Mouse (Mus musculus) CH12.LX (cell line): ENCODE data around the gene Tcam1. TPM values are rescaled to one million over a fixed set of nuclear protein-coding genes. Genes with fewer than 3 reads are reported as not detected.

Experiments used
- DNase-seq: peaks from one replicate; pipeline ENCODE4 v3.0.0-alpha.2; 2013; ENCODE audit errors: extremely low read depth
- H3K27ac ChIP-seq: 2 replicates; pipeline ENCODE4 v1.5.1; 2012; ENCODE audit warnings: low read depth, mild to moderate bottlenecking, control low read depth, moderate library complexity; ENCODE audit not compliant: insufficient read depth
- H3K27me3 ChIP-seq: replicated peaks from 2 replicates; pipeline ENCODE3; 2012; ENCODE audit warnings: inconsistent platforms
- H3K36me3 ChIP-seq, 2 experiments: replicated peaks in 1 of 2; 2 replicates each; pipeline versions ENCODE3 to v1.6.1; 2012; ENCODE audit warnings: inconsistent platforms in 1 of 2, low read length in 1 of 2, mild to moderate bottlenecking in 1 of 2, mixed read lengths in 1 of 2, moderate library complexity in 1 of 2; ENCODE audit not compliant: control insufficient read depth in 1 of 2, insufficient read depth in 1 of 2
- H3K4me1 ChIP-seq, 2 experiments: 2 replicates each; pipeline ENCODE4 v1.6.1; 2012; ENCODE audit warnings: inconsistent platforms in 1 of 2, moderate library complexity in 1 of 2; ENCODE audit not compliant: insufficient read depth in 2 of 2, control insufficient read depth in 1 of 2
- H3K4me2 ChIP-seq: 2 replicates; pipeline ENCODE4 v1.6.1; 2012; ENCODE audit warnings: low read depth, mild to moderate bottlenecking, control low read depth; ENCODE audit not compliant: poor library complexity, insufficient read depth, severe bottlenecking
- H3K4me3 ChIP-seq, 3 experiments: fragments of 150-350 bp in 1 of 3; sonication (generic) in 1 of 3; replicated peaks in 1 of 3; 2 replicates each; pipeline versions ENCODE3 to v1.5.1; 2011 to 2012; ENCODE audit warnings: low read depth in 2 of 3, low read length in 2 of 3, mild to moderate bottlenecking in 2 of 3, moderate library complexity in 2 of 3, control low read depth in 1 of 3, improper control_type of control experiment in 1 of 3, inconsistent platforms in 1 of 3, mixed read lengths in 1 of 3; ENCODE audit not compliant: poor library complexity in 1 of 3
- H3K79me2 ChIP-seq: replicated peaks from 2 replicates; pipeline ENCODE4 v1.6.1; 2012; ENCODE audit warnings: mild to moderate bottlenecking, moderate library complexity; ENCODE audit not compliant: control insufficient read depth, poor library complexity, insufficient read depth, severe bottlenecking; ENCODE audit errors: extremely low read depth
- H3K9ac ChIP-seq: 2 replicates; pipeline ENCODE4 v1.6.1; 2012; ENCODE audit warnings: low read depth, mild to moderate bottlenecking, control low read depth, moderate library complexity; ENCODE audit not compliant: insufficient read depth
- H3K9me3 ChIP-seq: replicated peaks from 2 replicates; pipeline ENCODE3; 2012; ENCODE audit warnings: low read length, inconsistent platforms, mixed read lengths
- BHLHE40 ChIP-seq: IDR thresholded peaks from 2 replicates; pipeline ENCODE4 v1.6.1; 2011; ENCODE audit warnings: mild to moderate bottlenecking, low read depth, low read length, improper control_type of control experiment
- CHD1 ChIP-seq: IDR thresholded peaks from 2 replicates; pipeline ENCODE4 v1.6.1; 2012; ENCODE audit warnings: low read depth, low read length, improper control_type of control experiment, inconsistent platforms
- CHD2 ChIP-seq: IDR thresholded peaks from 2 replicates; pipeline ENCODE4 v1.6.1; 2011; ENCODE audit warnings: low read length, improper control_type of control experiment
- CTCF ChIP-seq, 2 experiments: IDR thresholded peaks in 1 of 2; conservative IDR thresholded peaks in 1 of 2; 2 replicates each; pipeline ENCODE4 v1.5.1; 2011 to 2012; ENCODE audit warnings: low read depth in 2 of 2, low read length in 2 of 2, improper control_type of control experiment in 1 of 2, inconsistent platforms in 1 of 2, mild to moderate bottlenecking in 1 of 2, moderate library complexity in 1 of 2
- E2F4 ChIP-seq: IDR thresholded peaks from 2 replicates; pipeline ENCODE4 v1.6.1; 2011; ENCODE audit warnings: low read depth, low read length, improper control_type of control experiment; ENCODE audit not compliant: insufficient replicate concordance
- ELF1 ChIP-seq: IDR thresholded peaks from 2 replicates; pipeline ENCODE4 v1.6.1; 2014; ENCODE audit warnings: low read depth, mild to moderate bottlenecking, inconsistent platforms, low read length, improper control_type of control experiment
- EP300 ChIP-seq: IDR thresholded peaks from 2 replicates; pipeline ENCODE4 v1.6.1; 2011; ENCODE audit warnings: low read length, improper control_type of control experiment
- ETS1 ChIP-seq: conservative IDR thresholded peaks from 2 replicates; pipeline ENCODE4 v1.6.1; 2012; ENCODE audit warnings: low read depth, mild to moderate bottlenecking, inconsistent platforms, low read length, improper control_type of control experiment, moderate library complexity
- GABPA ChIP-seq: IDR thresholded peaks from 2 replicates; pipeline ENCODE4 v1.6.1; 2012; ENCODE audit warnings: low read depth, low read length, improper control_type of control experiment, inconsistent platforms; ENCODE audit not compliant: insufficient replicate concordance
- HCFC1 ChIP-seq: IDR thresholded peaks from 2 replicates; pipeline ENCODE4 v1.6.1; 2012; ENCODE audit warnings: low read depth, mild to moderate bottlenecking, inconsistent platforms, low read length, improper control_type of control experiment
- IRF4 ChIP-seq: IDR thresholded peaks from 2 replicates; pipeline ENCODE4 v1.6.1; 2014; ENCODE audit warnings: low read depth, mild to moderate bottlenecking, inconsistent platforms, low read length, improper control_type of control experiment
- JUN ChIP-seq: IDR thresholded peaks from 2 replicates; pipeline ENCODE4 v1.6.1; 2011; ENCODE audit warnings: low read depth, mild to moderate bottlenecking, low read length, improper control_type of control experiment, moderate library complexity; ENCODE audit not compliant: insufficient read depth
- JUND ChIP-seq: conservative IDR thresholded peaks from 2 replicates; pipeline ENCODE4 v1.6.1; 2011; ENCODE audit warnings: low read depth, low read length, improper control_type of control experiment
- KAT2A ChIP-seq: IDR thresholded peaks from 2 replicates; pipeline ENCODE4 v1.6.1; 2012; ENCODE audit warnings: low read length, improper control_type of control experiment, inconsistent platforms; ENCODE audit not compliant: insufficient replicate concordance
- MAFK ChIP-seq: IDR thresholded peaks from 2 replicates; pipeline ENCODE4 v1.6.1; 2011; ENCODE audit warnings: low read length, improper control_type of control experiment; ENCODE audit not compliant: insufficient replicate concordance
- MAX ChIP-seq: IDR thresholded peaks from 2 replicates; pipeline ENCODE4 v1.6.1; 2011; ENCODE audit warnings: low read length, improper control_type of control experiment
- MAZ ChIP-seq: IDR thresholded peaks from 2 replicates; pipeline ENCODE4 v1.6.1; 2012; ENCODE audit warnings: low read depth, mild to moderate bottlenecking, inconsistent platforms, low read length, improper control_type of control experiment, moderate library complexity
- MEF2A ChIP-seq: IDR thresholded peaks from 2 replicates; pipeline ENCODE4 v1.6.1; 2014; ENCODE audit warnings: low read depth, mild to moderate bottlenecking, inconsistent platforms, low read length, improper control_type of control experiment, borderline replicate concordance
- MXI1 ChIP-seq: IDR thresholded peaks from 2 replicates; pipeline ENCODE4 v1.6.1; 2011; ENCODE audit warnings: mild to moderate bottlenecking, low read depth, low read length, improper control_type of control experiment
- MYC ChIP-seq: IDR thresholded peaks from 2 replicates; pipeline ENCODE4 v1.6.1; 2011; ENCODE audit warnings: low read depth, mild to moderate bottlenecking, improper control_type of control experiment, low read length
- NELFE ChIP-seq: IDR thresholded peaks from 2 replicates; pipeline ENCODE4 v1.6.1; 2011; ENCODE audit warnings: low read depth, low read length, improper control_type of control experiment
- NRF1 ChIP-seq: IDR thresholded peaks from 2 replicates; pipeline ENCODE4 v1.6.1; 2014; ENCODE audit warnings: low read depth, mild to moderate bottlenecking, inconsistent platforms, low read length, improper control_type of control experiment, moderate library complexity
- PAX5 ChIP-seq: IDR thresholded peaks from 2 replicates; pipeline ENCODE4 v1.6.1; 2012; ENCODE audit warnings: low read length, inconsistent platforms, mixed read lengths
- POLR2A ChIP-seq: IDR thresholded peaks from 2 replicates; pipeline ENCODE4 v1.6.1; 2011; ENCODE audit warnings: low read depth, mild to moderate bottlenecking, improper control_type of control experiment, low read length
- POLR2AphosphoS2 ChIP-seq: IDR thresholded peaks from 2 replicates; pipeline ENCODE4 v1.6.1; 2011; ENCODE audit warnings: low read depth, low read length, improper control_type of control experiment
- RAD21 ChIP-seq: IDR thresholded peaks from 2 replicates; pipeline ENCODE4 v1.6.1; 2011; ENCODE audit warnings: low read depth, mild to moderate bottlenecking, low read length, improper control_type of control experiment, moderate library complexity
- RCOR1 ChIP-seq: conservative IDR thresholded peaks from 2 replicates; pipeline ENCODE4 v1.6.1; 2012; ENCODE audit warnings: low read depth, mild to moderate bottlenecking, inconsistent platforms, low read length, improper control_type of control experiment
- SIN3A ChIP-seq: IDR thresholded peaks from 2 replicates; pipeline ENCODE4 v1.6.1; 2012; ENCODE audit warnings: low read length, improper control_type of control experiment, inconsistent platforms
- SMC3 ChIP-seq: IDR thresholded peaks from 2 replicates; pipeline ENCODE4 v1.6.1; 2011; ENCODE audit warnings: low read depth, low read length, improper control_type of control experiment
- TBP ChIP-seq: conservative IDR thresholded peaks from 2 replicates; pipeline ENCODE4 v1.6.1; 2011; ENCODE audit warnings: low read depth, low read length, improper control_type of control experiment
- TCF12 ChIP-seq: IDR thresholded peaks from 2 replicates; pipeline ENCODE4 v1.6.1; 2014; ENCODE audit warnings: low read depth, mild to moderate bottlenecking, inconsistent platforms, low read length, improper control_type of control experiment
- UBTF ChIP-seq: IDR thresholded peaks from 2 replicates; pipeline ENCODE4 v1.6.1; 2012; ENCODE audit warnings: low read depth, mild to moderate bottlenecking, inconsistent platforms, low read length, improper control_type of control experiment, moderate library complexity
- USF1 ChIP-seq: IDR thresholded peaks from 2 replicates; pipeline ENCODE4 v1.6.1; 2014; ENCODE audit warnings: low read depth, mild to moderate bottlenecking, inconsistent platforms, low read length, improper control_type of control experiment
- USF2 ChIP-seq: conservative IDR thresholded peaks from 2 replicates; pipeline ENCODE4 v1.6.1; 2011; ENCODE audit warnings: low read depth, low read length, improper control_type of control experiment
- ZC3H11A ChIP-seq: IDR thresholded peaks from 2 replicates; pipeline ENCODE4 v1.6.1; 2012; ENCODE audit warnings: low read depth, mild to moderate bottlenecking, inconsistent platforms, low read length, improper control_type of control experiment
- ZKSCAN1 ChIP-seq: IDR thresholded peaks from 2 replicates; pipeline ENCODE4 v1.6.1; 2012; ENCODE audit warnings: low read depth, inconsistent platforms, low read length, improper control_type of control experiment, borderline replicate concordance
- ZMIZ1 ChIP-seq: IDR thresholded peaks from 2 replicates; pipeline ENCODE4 v1.6.1; 2012; ENCODE audit warnings: low read depth, mild to moderate bottlenecking, inconsistent platforms, low read length, improper control_type of control experiment
- ZNF384 ChIP-seq: IDR thresholded peaks from 2 replicates; pipeline ENCODE4 v1.6.1; 2012; ENCODE audit warnings: low read depth, low read length, improper control_type of control experiment, inconsistent platforms
- dilution Hi-C: fragments of 300-500 bp; cut with MboI; formaldehyde crosslinking; loops from 2 replicates; pipeline ENCODE4 v1.14.3; 2020; ENCODE audit warnings: low sequenced_read_pairs; ENCODE audit not compliant: extremely low pct_unique_long_range_greater_than_20kb, extremely low pct_ligation_motif_present
- in situ Hi-C: fragments of 300-500 bp; cut with MboI; formaldehyde crosslinking; loops from 3 replicates; pipeline ENCODE4 v1.14.3; 2019; ENCODE audit warnings: low sequenced_read_pairs, low pct_ligation_motif_present, low pct_unique_long_range_greater_than_20kb, mixed read lengths
- polyA plus RNA-seq: library from polyadenylated mRNA; unstranded; fragments of >175 nt; gene quantifications from 2 replicates; pipeline ENCODE4 v1.2.1, GENCODE M21; 2012; ENCODE audit warnings: low read depth; ENCODE audit not compliant: insufficient read length
- total RNA-seq, 2 experiments: library from RNA; depleted of rRNA; stranded (reverse); fragments of 300-350 nt in 1 of 2; fragments of >200 nt in 1 of 2; gene quantifications; 2 replicates each; pipeline ENCODE4 v1.2.3; 2012 to 2014

Tcam1 gene
- total and polyA plus RNA-seq, 3 experiments, result 0.82 to 5.9 (median 0.99) TPM

GRCm38 (mm10) chr11:106314333-106314812, 37.9 kb downstream of the Tcam1 start, which contains the start of gene Cd79b:
TSS of gene Cd79b (minus strand) at chr11:106314762.
- H3K4me3 ChIP-seq, result peak within 1 kb of the TSS; percentile 75 to 97 (median 97)
- H3K79me2 ChIP-seq, result peaks cover 37% of the 10 kb centered on the region
- in situ Hi-C loops (loop anchor here (25.0 kb wide), 1 partner anchor 448 kb away; the partner anchor contains the start of genes Milr1 and Pecam1), dilution Hi-C loops (no loop called here)
- H3K27me3 ChIP-seq, result no peaks in the 10 kb centered on the region
- peak within 1 kb of the TSS; percentile 76 for H3K4me2 ChIP-seq
- H3K4me1 ChIP-seq, result peaks cover 47 to 86% of the 10 kb centered on the region in 2 experiments
- H3K9ac ChIP-seq, result peak within 1 kb of the TSS; percentile 100
- TF ChIP-seq NELFE (peak; percentile 96), TCF12 (peak; percentile 99), JUND (no peak), RAD21 (no peak; the same call in 1 of the 2 replicates), TBP (peak; percentile 95), RCOR1 (peak; percentile 68; the same call in 1 of the 2 replicates), ETS1 (peak; percentile 93), MEF2A (peak; percentile 91), MAFK (no peak), GABPA (no peak), SIN3A (peak; percentile 92; the same call in 1 of the 2 replicates), ZC3H11A (no peak), NRF1 (peak; percentile 39; the same call in 1 of the 2 replicates), PAX5 (no peak), POLR2AphosphoS2 (peak; percentile 82; the same call in 1 of the 2 replicates), MAZ (peak; percentile 94), UBTF (no peak), USF1 (no peak), CHD1 (no peak; the same call in 1 of the 2 replicates), EP300 (peak; percentile 90), SMC3 (peak; percentile 20; the same call in 1 of the 2 replicates), MAX (peak; percentile 69; the same call in 1 of the 2 replicates), CTCF (conservative IDR thresholded peaks at IDR 0.05 in 1 of 2, IDR thresholded peaks at IDR 0.05 in 1 of 2; ENCODE audit: low read depth in 2 of 2, low read length in 2 of 2) (no peak), ZKSCAN1 (no peak), BHLHE40 (peak; percentile 78), MYC (peak; percentile 65; the same call in 1 of the 2 replicates), ZMIZ1 (peak; percentile 97), POLR2A (peak; percentile 98), HCFC1 (no peak; the same call in 1 of the 2 replicates), ZNF384 (no peak), USF2 (no peak), CHD2 (peak; percentile 78; the same call in 1 of the 2 replicates), JUN (no peak), ELF1 (peak; percentile 84), E2F4 (no peak), KAT2A (peak; percentile 81; the same call in 1 of the 2 replicates), IRF4 (peak; percentile 77), MXI1 (peak; percentile 85)
- peaks cover 34 to 35% of the 10 kb centered on the region in 2 experiments for H3K36me3 ChIP-seq
- peak; percentile 95 for DNase-seq
- H3K27ac ChIP-seq, result peak within 1 kb of the TSS; percentile 99
- no peaks in the 10 kb centered on the region for H3K9me3 ChIP-seq
